Mouse (Mus musculus) natural killer cell, adult 2 months (primary cell): ENCODE data around the gene Kcnip2.
"Not testable (repeated sequence)": the region's sequence is repeated elsewhere in the genome, so short reads cannot be mapped to it uniquely, and the experiment has no call there.

Source experiments
- DNase-seq, 2 experiments: peaks; one replicate each; pipeline ENCODE4 v3.0.0; 2022; ENCODE audit warnings: low spot score in 2 of 2

Gene Kcnip2

GRCm38 (mm10) chr19:45812115-45812514 lies 3.7 kb downstream of the Kcnip2 start:
- DNase-seq: peak; percentile 49 to 67

- DNase-seq: no peak
Measured at GRCm38 (mm10) chr19:45811028-45811674, 4.7 kb downstream of the Kcnip2 start.

DNA sequence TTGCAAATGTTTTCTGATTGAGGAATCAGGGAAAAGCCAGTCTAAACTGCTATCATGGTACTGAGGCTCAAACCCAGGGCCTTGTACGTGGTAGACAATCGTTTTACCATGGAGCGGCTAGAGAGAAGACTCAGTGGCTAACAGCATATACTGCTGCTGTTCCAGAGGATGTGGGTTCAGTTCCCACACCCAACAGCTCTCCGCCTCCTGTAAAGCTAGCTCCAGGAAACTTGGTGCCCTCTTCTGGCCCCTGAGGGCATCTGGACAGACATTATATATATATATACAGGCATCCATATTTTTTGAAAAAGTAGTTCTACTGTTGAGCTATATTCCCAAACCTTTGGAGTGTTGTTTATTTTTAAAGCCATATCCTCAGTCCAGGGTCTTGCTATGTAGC lies 8.1 kb downstream of the Kcnip2 start:
- no peak for DNase-seq

DNA sequence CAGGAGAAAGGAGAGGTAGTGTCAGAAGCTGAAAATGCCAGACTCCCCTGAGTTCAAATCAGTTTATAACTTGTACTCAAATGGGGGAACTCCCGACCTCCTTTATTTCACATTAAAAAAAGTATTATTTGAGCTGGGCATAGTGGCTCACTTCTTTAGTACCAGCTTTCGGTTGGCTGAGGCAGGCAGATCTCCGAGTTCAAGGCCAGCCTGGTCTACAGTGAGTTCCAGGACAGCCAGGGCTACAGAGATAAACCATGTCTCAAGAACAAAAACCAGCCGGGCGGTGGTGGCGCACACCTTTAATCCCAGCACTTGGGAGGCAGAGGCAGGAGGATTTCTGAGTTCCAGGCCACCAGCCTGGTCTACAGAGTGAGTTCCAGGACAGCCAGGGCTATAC lies 10.0 kb downstream of the Kcnip2 start:
- DNase-seq: not testable (repeated sequence)

- no peak for DNase-seq
Measured at GRCm38 (mm10) chr19:45804593-45805368, 11.1 kb downstream of the Kcnip2 start.

GRCm38 (mm10) chr19:45803408-45803807 lies 12.5 kb downstream of the Kcnip2 start:
- DNase-seq: no peak

GRCm38 (mm10) chr19:45802702-45803101 lies 13.2 kb downstream of the Kcnip2 start:
- DNase-seq: no peak

- no peak for DNase-seq
Measured at GRCm38 (mm10) chr19:45796879-45797278, 19.0 kb downstream of the Kcnip2 start.

DNA sequence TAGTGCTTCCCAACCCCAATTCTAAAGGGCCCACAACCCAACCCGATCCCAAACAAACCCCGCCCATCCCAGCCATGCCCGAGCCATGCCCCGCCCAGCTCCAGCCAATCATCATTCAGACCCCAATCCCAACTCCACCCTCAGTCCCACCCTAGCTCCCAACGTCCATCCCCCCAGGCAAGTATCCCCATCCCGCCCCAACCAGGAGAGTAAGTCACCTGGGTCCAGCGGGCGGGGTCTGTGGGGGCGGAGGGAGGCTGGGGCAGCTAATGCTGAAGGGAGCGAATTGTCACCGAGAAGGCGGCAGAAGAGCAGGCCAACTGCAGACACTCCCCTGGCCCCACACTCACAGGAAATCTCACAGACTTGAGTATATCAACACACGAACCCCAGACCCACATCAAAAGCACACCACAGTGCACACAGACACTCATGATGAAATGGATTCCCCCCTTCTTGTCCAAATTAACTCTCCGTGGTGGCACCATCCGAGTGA lies 19.8 kb downstream of the Kcnip2 start:
- peak; percentile 76 to 78 for DNase-seq

GRCm38 (mm10) chr19:45795406-45795944 lies 20.4 kb downstream of the Kcnip2 start:
- DNase-seq: no peak

- DNase-seq: no peak
Measured at GRCm38 (mm10) chr19:45794718-45795117, 21.1 kb downstream of the Kcnip2 start.

DNA sequence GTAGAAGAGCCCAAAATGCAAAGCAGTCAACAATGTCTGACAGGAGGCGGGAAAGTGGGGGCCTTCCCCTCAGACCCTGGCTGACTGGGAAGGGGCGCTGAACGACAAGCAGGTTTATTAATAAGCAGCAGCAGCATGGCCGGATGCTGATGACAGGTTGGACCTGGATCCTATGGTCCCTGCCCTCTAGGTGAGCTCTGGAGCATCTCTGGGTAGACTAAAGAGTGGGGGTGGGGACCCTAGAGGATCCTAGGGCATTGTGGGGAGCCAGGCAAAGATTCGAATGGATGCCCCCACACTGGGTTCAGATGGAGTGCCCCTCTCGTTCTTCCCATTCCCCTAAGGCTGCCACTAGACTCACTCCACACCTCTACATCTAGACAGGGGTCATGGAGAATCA lies 23.5 kb downstream of the Kcnip2 start:
- no peak for DNase-seq

DNA sequence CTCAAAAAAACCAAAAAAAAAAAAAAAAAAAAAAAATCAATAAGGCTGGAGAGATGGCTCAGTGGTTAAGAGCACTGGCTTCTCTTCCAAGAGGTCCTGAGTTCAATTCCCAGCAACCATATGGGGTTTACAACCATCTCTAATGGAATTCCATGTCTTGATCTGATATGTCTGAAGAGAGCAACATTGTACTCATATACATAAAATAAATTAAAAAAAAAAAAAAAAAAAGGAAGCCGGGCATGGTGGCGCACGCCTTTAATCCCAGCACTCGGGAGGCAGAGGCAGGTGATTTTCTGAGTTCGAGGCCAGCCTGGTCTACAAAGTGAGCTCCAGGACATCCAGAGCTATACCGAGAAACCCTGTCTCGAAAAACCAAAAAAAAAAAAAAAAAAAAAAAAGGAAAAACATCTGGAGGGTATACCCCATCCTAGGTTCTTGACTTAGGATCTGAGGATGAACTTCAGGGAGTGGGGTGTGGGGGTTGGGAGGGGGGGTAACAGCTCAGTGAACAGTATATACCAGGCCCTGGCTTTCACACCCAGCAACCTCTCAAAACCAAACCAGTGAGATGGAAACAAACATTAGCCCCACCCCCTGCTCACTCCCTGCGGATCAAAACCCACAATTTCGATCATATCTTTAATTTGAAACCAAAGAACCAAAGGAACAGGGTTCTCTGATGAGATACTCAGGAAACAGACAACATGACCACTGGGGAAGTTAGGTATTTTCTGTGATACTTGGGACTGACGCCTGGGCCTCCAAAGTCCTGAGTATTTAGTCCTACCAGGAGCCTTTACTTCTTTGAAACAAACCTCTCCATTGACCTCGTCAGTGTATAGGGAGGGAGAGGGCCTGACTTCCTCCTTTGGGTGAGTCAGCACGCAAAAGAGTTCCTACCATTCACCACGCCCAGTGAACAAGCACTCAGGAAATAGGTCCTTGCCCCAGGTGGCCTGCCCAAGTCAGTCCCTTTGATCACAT lies 25.7 kb downstream of the Kcnip2 start:
- peak; percentile 47 to 59 for DNase-seq

GRCm38 (mm10) chr19:45789365-45789764 lies 26.5 kb downstream of the Kcnip2 start:
- no peak for DNase-seq

DNA sequence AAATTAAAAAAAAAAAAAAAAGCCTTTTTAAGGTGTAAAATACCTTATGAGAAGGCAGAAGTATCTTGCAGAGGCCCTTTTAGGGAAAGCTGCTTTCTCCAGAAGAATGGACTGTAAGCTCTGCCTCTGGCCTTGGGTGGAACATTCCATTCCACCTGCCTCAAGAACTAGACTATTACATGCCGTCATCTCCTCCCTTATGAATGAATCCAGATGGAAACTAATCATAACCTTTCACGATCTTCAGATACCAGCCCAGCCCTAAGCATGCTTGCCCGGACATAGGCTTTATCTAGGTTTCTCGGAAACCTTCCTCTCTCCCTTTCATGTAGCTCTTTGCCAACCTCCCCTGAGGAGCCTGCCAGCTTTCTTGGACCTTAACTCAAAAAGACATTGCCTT lies 27.5 kb downstream of the Kcnip2 start:
- no peak for DNase-seq

GRCm38 (mm10) chr19:45787450-45787849 lies 28.4 kb downstream of the Kcnip2 start:
- no peak for DNase-seq

DNA sequence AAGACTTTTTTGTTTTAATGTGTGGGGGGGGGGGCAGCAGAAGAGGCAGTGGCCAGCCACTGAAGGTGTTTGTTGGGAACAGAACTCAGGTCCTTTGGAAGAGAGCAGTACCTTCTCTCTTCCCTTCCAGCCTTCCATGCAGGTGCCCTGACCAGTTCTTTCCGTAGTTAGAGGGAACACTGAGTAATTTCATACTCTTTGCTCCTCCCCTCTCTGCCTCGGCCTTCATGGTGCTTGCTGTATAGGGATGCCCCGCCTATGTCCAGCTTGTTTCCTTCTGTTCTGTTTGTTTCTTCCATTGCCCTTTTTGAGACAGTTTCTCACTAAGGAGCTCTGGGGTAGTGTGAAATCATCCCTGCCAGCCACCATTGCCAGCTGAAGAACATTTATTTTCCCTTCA lies 30.4 kb downstream of the Kcnip2 start:
- DNase-seq: no peak

DNA sequence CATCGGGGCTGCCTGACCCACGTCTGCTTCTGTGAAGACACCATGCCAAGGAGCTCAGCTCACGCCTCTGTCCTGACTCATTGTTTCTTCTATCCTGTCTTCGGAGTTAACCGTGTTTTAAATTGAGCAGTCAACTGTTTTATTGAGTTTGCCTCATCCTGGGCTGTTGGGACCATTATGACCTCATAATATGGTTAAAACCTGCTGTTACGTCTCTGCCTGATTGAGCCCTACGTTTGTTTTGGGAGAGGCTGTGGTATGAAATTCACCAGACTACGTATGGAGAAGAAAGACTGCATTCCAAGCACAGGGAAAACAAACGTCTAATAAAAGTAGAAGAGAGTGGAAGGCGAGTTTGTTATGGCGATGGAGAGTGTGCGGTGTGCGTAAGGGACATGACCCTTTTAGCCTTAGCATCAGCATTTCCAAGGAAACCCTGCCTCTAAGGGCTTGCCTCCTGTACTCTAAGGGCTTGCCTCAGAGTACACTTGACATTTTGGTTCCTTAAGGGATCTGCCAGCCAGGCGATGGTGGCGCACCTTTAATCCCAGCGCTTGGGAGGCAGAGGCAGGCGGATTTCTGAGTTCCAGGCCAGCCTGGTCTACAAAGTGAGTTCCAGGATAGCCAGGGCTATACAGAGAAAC lies 31.8 kb downstream of the Kcnip2 start:
- DNase-seq: no peak

DNA sequence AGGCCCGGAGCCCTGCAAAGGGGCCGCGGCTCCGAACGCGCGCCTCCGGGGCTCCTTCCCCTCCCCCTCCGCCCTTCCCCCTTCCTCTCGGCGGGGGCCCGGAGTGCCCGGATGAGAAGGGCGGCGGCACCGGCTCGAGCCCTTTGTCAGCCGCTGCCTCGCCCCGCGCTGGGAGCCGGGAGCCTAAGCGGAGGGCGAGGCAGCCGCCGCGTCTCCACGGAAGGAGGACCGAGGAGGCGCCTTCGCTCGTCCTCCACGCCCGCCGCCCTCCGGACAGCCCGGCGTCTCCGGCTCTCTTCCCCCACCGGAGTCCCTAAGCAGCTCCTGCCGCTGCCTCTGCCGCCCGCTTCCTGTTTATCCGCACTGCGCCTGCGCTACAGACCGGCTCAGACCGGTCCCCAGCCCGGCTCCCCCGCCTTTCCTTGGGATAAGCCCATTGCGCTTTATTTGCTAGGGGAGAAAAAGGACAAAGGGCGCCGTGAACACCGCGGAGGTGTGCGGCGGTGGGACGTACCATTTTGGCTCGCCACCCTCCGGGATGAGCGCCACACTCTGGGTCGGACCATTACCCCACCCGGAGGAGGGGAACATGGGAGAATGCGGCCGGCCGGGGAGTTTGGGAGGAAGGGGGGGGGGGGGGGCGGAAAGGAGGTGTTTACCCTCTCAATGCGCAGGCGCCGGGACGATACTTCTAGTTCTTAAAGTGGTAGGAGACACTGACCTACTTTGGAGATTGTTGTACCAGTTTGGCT lies 32.5 kb downstream of the Kcnip2 start, which contains the start of gene Mgea5:
Gene Mgea5, minus strand, starts transcription at position 657 of the 752 bp plus-strand sequence.
- DNase-seq: peak; percentile 98

DNA sequence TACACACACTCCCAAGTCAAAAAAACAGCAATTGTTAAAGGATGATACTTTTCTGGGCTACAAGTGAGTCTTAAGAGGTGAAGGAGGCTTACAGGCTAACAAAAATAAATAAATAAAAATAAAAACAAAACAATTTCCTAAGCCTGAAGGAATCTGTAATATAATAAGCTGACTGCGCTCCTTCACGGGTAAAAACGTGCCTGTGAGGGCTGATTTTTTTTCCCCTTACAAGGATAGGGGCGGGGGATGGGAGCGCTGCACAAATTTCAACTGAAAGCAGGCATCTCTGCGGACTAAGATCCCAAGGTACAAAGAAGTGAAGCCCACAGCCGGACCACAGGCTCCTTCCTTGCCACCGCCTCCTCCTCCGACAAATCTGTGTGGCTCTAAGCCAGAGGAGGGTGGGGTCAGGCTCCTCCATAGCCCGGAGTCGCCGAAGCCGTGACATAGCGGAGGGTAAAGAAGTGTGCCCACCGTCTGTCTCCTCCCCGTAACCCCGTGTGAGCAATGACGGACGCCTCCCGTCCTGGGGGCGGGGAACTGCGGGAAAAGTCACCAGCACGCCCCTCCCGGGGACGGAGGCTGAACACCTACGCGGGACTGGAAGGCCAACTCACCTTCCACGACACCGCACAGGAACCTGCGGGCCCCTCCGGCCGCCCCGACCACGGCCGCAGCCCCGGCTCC lies 33.4 kb downstream of the Kcnip2 start:
- DNase-seq: peak; percentile 46 to 54
